Mouse (Mus musculus) bone marrow, adult 2 months (tissue): ENCODE results near the gene Kcnk3.

Source experiments
- CTCF ChIP-seq: fragments of 200-500 bp; IDR thresholded peaks from 2 replicates; pipeline ENCODE4 v1.5.1; 2011; ENCODE audit warnings: low read length, control low read depth; ENCODE audit not compliant: control insufficient read depth, insufficient read depth
- POLR2A ChIP-seq: fragments of 200-500 bp; IDR thresholded peaks from 2 replicates; pipeline ENCODE4 v1.6.1; 2011; ENCODE audit warnings: low read depth, mild to moderate bottlenecking, control low read depth, low read length, borderline replicate concordance; ENCODE audit not compliant: control insufficient read depth

GRCm38 (mm10) chr5:30611689-30612088 is 23.7 kb downstream of the Kcnk3 start:
- TF ChIP-seq POLR2A (no peak), CTCF (no peak)
